Mouse (Mus musculus) left cerebral cortex, adult 18-20 months (tissue): ENCODE data around the gene Srarp. TPM values are rescaled to one million over a fixed set of nuclear protein-coding genes. Genes with fewer than 3 reads are reported as not detected.

ENCODE experiments used
- DNase-seq, 2 experiments: peaks; one replicate each; pipeline ENCODE4 v3.0.0; 2021 to 2022; ENCODE audit warnings: low spot score in 2 of 2, mixed read lengths in 1 of 2
- total RNA-seq, 2 experiments: library from RNA; stranded (reverse); gene quantifications; 2 replicates each; pipeline ENCODE4 v1.2.3; 2021

Gene Srarp
- total RNA-seq, 2 experiments from 2014 or later: 2.3 to 4.9 TPM

DNA sequence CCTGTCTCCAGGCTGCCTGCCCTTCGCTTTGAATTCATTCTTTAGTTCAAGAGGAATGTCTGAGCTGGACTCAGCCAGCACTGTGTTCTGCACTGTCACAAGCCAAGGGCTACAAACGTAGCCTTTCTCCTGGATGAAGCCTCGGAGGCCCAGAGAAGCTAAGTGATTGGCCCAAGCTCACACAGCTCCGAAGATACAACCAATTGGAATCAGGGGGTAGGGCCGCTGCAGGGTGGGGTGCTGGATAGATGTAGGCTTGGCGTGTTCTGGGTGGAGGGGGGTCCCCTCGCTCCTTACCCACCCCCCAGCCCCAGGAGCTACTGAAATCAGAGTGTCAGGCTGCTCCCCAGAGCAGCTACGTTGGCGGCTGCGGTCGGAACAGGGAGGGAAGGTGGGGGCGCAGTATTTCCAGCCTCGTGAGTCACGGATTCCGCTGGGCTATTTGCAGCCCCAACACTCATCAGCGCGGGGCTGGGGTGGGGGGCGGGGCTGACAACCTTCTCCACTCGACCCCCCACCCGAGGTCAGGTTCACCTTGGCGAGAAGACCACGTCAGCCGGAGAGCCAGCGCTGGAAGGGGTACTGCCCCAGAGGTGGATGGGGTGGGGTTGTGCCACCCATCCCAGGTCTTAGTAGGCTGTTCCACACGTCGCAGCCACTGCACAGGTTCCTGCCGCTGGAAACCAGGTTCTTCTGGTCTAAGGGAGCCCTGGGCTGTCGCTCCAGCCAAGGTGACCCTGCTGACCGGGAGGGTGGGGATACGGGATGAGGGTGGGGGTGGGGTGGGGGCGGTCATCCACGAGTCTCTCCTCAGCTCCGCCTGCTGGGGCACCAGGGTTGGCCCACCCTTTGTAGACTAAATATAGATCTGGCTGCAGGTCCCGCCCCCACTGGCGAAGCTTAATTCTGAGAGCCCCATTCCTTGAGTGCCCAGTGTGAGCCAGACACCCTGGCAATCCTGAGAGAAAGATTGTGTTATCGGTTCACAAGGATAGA lies 10.1 kb downstream of the Srarp start:
- DNase-seq: peak; percentile 68 to 81

DNA sequence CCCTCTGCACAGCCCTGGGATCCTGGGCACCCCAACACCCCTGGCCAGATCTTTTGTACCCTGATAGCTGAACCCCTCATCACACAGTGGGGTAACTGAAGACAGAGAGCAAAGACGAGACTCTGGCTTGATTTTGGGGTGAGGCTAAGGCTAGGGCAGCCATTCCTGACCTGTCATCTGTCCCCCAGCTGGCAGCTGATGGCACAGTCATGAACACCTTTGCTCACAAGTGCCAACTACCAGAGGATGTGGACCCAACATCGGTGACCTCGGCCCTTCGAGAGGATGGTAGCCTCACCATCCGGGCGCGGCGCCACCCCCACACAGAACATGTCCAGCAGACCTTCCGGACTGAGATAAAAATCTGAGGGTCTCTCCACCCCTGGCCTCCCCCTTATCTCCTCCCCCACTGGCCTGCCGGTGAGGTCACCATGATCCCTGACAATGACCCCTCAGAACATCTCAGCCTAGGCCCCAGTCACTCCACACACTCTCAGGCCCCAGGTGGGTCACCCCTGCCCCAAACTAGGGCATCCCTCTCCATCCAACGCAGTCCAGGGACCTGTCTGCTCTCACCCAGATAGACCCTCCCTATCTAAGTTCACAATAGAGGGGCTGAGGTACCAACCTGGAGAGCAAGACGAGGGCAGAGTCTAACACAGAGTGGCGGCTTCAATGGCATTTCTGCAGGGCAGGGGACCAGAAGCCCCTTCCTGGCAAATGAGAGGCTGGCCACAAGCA lies 12.0 kb downstream of the Srarp start:
- no peak for DNase-seq

DNA sequence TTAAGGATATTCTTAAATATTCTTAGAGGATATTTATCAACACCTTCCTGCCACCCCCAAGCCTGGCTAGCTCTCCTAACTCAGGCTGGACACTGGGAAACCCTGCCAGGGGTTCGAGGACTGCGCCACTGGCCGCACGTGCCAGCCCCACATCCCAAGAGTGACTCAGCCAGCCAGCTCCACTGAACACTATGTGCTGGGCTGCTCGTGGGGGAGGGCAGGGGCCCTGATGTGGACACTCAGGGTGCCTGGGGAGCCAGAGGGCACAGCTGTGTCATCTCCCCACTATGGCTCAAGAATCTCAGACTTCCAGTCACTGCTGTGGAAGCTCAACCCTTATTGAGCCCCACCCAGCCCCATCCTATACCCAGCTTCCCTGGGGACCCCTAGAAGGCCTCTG lies 12.6 kb downstream of the Srarp start:
- DNase-seq: no peak

DNA sequence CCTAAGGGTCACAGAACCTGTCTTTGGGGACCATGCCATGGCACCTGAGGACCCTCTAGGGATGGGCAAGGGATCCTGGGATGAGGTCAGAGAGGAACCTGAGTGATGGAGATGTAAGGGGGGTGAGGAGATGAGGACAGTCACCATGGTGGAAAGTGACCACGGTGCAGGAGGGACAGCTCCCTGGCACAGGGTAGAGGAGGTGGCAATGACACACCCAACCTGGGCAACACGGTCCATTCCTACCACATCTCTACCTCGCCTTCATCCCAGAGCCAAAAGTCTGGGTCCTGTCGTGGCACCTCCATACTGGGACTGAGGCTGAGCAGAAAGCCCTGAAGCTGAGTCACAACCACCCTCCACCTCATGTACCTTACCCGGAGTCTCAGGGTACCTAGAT lies 13.1 kb downstream of the Srarp start:
- no peak for DNase-seq

DNA sequence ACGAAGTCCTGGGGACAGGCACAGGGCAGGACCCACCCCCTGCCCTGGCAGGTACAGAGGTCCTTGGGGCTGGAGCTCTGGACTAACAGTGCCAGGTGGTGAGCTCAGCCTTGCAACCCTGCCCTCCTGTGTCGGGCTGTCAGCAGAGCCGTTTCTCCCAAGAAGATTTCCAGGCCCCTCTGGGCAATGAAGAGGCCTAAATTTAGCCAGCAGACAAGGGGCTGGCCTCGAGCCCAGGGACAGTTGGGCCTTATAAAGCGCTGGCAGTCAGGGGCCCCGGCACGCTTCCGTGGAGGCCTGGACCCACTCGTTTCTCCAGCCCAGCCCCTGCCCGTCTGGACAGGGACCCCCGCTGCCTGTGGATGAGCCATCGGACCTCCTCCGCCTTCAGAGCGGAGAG lies 14.5 kb downstream of the Srarp start:
- DNase-seq: no peak

DNA sequence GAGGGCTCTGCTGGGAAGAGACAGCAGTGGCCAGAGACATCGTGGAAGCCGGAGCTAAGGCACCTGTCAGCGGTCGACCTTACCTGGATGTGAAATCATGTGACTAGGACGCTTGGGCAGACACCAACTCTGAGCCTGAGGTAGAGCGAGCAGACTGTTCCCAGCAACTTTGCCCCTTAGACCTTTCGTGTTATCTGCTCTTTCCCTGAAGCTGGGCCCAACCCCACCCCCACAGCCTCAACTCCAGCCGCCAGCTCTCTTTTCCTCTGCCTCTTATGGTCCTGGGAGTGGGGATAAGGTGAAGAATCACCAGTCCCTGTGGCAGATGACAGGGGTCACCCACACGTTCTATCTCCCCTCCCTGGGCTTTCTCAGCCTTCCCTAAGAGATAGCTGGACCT lies 15.0 kb downstream of the Srarp start:
- no peak for DNase-seq

DNA sequence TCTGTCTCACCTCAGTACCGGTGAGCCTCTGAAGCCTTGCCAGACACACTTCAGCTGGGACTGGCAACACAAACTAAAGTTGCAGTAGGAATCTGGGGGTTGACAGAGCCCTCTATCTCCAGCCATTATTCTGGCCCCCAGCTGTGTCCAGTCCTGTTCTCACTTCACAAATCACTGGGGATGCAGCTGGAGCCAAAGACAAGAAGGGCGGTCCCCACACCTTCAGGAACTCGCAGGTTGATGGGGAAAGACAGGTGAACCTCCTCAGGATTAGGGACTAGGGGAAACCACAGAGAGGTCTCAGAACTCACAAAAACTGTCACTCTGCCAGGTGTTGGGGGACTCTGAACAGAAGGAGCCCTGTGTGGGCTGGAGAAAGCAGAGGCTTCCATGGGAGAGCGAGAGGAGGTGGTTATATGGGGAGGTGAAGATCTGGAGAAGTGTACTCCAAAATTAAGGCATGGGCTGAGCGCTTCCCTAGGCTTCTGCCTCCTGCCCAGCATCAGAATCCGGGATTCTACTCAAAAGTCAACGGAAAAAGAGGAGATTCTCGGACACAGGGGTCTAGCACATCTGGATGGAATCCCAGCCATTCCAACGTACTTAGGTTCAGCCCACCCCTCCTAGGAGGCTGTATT lies 15.6 kb downstream of the Srarp start, which contains the start of gene Hspb7:
TSS of gene Hspb7 (plus strand) at position 588 of the 638 bp plus-strand sequence.
- DNase-seq: no peak

DNA sequence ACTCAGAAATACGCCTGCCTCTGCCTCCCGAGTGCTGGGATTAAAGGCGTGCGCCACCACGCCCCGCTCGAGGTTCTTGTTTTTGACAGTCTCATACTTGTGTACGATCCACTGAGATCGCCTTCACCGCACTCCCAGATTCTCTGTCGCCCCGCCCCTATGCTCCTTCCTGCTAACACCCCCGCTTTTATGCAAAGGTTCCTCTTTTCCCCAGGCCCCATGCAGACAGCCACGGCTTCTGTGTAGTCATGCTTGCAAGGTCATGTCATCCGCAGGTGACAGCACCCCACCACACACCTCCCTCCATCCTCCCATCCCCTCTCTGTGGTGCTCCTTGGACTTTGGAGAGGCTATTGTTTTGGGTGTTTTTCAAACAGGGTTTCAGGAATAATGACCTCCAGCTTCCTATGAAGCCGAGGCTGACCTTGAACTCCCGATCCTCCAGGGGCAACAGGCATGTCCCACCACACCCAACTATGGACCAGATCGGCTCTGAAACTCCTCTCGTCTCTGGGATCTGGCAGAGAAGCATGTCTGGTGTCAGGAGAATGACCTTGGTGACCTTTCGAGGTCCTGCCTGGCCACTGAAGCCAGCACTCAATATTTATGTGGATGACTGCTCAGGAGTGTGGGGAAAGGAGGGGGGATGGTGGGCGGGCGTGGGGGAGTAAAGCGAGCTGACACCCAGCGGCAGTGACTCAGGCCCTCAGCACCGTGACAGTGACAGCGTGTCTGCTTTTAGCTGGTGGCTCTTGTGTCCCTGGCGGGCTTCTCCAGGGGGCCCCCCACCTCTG lies 16.3 kb downstream of the Srarp start:
- DNase-seq: peak; percentile 41 to 53

DNA sequence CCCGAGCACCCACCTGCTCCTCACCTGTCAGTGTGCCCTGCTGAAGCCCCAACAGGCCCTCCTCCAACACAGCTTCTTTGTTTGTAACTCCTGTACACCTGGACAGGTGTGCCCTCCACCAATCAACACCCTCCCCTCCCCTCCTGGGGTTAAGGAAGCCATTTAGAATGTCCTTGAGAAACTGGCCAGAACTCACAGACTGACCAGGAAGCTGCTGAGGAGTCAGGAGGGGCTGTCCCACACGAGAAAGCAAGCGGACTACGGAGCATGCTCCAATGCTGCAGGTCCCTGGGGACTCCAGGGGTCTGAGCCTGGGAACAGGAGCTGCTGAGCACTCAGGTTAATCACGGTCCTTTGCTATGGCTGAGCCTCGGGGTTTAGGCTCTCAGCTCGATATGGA lies 20.0 kb downstream of the Srarp start, which contains the start of gene Clcnkb:
TSS of gene Clcnkb (minus strand) at position 91 of the 400 bp plus-strand sequence.
- DNase-seq: no peak

DNA sequence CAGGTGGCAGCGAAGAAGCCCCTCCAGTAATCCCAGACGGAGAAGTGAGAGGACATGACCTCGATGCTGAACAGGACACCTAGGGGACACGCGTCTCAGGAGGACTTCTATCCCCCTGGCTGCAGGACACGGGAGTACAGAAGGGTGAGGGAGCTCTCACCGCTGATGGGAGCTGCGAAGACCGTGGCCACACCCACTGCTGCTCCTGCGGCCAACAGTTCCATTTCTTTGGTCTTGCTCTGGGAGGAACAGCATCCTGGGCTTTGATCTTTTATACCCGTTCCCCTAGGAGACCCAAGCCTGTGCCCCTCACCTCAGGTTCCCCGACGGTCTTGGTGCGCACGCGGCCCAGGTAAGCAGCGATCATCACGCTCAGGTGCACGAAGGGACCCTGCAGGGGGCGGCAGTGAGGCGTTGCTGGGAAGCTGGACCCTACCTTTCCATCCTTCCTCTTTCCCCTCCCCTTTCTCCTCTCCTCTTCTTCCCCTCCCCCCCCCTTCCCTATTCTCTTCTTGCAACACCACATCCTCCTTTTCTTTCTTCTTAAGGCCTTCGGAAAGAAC lies 24.4 kb downstream of the Srarp start:
- no peak for DNase-seq

DNA sequence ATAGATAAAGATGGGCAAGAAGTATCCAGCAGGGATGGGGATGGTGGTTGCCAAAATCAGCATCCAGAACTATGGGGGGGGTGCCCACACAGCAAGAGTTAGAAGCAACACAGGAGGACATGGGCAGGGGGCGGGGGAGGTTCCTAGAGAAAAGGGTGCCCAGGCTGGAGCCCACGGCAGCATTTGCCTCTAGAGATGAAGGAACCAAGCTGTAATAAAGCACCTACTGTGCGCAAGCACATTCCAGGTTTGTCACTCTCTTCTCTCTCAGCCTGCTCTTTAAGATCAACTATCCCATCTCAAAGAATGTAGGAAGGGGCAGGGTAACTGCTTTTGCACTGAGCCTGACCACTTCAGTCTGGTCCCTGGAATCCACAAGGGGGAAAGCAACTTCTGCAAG lies 27.3 kb downstream of the Srarp start:
- no peak for DNase-seq

DNA sequence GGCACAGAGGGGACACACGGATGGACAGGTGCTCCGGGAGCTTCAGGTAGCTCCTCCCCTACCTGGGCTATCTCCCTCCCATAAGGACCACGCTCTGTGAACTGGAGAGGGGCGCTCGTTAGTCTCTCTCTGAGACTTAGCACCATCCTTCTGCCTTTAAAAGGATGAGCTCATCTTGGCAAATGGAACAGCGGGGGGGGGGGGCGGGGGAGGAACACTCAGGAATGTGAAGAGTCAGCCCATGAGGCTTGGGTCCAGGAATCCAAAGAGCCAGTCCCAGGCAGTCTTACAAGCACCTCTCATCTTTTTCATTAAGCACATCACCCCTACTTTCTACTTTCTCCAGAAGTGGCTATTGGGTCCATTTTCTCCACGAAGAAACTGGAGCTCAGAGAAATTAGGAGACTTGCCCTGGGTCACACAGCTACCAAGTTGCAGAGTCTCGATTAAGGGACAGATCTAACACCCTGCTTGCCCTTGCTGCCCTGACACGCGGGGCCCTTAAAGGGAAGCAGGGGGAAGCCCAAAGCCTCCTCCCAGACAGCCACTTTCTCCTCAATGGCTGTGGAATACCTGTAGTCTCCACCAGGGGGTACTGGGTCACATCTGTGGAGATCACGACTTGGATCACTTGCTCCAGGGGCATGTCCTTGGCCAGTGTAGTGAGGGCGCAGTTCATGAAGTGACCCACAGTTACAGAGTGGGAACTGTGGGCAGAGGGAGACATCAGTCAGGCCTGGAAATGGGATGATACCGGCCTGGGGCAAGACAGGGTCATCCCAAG lies 29.2 kb downstream of the Srarp start:
- no peak for DNase-seq

DNA sequence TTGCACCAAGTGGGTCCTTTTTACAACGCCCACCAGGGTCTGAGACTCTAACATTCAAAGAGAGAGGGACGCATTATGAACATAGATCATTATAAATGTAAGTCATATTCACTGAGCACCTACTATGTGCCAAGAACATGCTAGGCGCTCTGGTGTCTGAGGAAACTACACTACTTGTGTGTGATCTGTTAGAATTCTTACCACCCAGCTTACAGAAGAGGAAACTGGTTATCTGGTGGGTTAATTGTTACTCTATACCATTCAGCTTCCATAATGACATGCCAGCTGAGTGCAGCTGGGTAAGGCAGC lies 30.6 kb downstream of the Srarp start:
- no peak for DNase-seq

DNA sequence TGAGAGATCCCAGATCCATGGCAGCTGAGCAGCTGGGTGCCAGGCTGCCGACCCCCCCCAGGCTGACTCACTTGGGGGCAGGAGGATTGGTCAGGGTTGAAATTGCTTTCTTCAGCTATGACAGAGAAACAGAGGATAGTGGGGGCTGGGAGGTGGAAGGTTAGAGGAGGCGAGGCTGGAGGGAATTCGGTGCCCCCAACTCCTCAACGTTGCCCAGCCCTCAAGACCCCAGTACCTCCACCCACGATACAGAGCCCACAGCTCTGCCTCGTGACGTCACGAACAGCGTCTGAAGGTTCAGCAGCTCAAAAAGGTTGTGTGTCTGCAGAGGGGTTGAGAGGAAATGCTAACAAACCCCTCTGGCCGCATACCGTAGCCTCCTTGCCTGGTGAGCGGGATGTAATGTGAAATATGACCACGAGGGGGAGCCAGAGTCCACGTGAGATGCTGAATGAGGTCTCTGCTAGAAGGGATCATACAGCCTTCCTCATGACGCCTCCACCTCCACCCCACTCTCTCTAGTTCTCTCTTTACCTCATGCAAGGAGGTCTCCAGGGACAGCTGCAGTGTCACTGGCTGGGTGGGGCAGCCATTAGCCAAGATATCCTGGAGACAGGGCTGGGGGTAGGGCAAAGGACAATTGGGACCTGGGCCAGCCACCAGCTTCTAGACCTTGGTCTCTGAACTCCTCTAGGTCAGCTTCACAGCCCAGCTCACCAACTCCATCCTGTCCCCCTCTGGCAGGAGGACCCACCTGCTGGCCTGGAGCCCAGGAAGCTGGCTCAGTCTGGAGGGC lies 31.2 kb downstream of the Srarp start:
- DNase-seq: peak; percentile 91 to 94

DNA sequence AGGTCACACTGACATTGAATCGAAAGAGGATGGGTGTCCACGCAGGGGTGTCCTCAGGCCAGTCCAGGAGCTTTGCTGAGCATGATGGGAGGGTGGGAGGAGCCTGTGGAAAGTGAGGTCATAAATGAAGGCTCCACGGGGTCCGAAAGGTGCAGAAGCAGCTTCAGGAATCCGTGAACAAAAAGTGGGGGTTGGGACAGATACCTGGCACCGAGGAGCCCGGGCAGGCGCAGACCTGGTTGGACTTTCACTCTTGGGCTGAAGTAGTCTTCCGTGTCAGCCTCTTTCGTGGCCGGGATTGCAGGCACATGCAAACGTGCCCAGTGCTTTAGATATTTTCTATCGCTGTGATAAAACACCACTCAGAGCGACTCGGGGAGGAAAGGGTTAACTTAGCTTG lies 35.7 kb downstream of the Srarp start:
- DNase-seq: no peak

DNA sequence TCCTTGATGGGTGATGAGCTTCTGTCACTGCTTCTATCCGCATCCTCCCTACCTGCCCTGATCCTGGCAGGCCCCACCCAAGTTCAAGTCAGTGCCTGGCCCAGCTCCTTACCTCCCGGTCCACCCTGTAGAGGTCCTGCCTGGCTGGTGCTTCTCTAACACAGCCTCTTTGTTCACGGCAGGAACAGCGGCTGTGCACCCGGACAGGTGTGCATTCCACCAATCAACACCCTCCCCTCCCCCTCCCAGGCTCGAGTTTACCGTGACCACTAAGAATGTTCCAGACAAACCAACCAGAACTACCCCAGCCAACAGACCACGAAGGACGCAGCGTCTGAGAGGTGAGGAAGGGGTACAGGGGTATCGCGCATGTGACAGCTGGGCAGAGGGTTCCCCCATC lies 37.4 kb downstream of the Srarp start, which contains the start of gene Clcnka:
TSS of gene Clcnka (minus strand) at position 180 of the 400 bp plus-strand sequence.
- DNase-seq: no peak

DNA sequence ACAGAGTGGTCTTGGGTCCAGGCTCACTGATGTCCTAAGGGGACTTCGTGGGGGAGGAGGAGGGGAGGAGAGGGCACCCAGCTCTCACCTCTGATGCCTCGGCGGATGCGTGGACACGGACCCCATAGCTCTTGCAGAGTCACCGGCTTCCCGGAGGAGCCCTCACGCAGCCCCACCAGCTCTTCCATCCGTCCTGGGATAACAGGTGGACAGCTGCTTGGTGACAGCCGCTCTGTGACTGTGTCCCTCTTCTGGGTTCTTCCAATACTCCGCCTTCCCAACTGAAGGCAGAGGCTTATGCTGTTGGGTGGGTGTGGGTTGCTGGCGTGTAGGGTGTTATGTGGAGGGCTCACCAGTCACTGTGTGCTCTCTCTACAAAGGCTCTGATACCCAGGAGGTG lies 38.0 kb downstream of the Srarp start:
- DNase-seq: no peak

DNA sequence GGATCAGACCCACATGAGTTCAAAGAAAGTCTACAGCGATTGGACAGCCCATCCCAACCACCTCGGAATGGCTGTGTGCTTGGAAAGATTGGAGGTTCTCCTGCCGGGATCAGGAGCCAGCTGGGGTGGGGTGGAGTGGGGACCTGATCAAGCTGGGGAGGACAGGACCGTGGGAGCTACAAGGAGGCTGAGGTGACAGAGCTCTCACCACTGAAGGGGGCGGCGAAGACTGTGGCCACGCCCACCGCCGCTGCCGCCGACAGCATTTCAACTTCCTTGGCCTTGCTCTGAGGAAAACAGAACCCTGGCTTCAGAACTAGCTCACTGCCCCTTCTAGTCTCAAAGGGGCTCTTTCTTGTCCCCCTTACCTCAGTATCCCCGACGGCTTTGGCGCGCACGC lies 41.2 kb downstream of the Srarp start:
- DNase-seq: no peak

DNA sequence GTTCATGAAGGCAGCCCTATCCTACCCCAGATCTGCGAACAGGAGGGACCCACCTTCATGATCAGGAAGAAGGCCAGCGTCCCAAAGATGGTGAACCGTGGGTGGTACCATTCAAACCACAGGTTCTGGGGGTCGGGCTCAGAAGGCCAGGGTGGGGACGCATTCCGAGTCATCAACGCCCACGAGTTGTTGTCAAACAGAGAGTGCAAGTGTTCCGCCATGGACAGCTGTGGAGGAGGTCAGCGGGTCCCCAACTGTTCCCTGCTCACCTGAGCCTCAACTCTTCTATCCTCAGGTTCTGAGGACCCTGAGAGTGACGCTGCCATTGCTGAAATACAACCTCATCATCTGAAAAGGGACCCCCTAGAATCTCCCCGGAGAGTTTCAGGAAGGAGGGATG lies 44.6 kb downstream of the Srarp start:
- DNase-seq: no peak
